Mouse (Mus musculus) layer of hippocampus, adult 2 months (tissue): ENCODE data around the gene Morn3. TPM values are rescaled to one million over a fixed set of nuclear protein-coding genes. Genes with fewer than 3 reads are reported as not detected.

Experiments
- DNase-seq, 2 experiments: peaks; one replicate each; pipeline ENCODE4 v3.0.0; 2022; ENCODE audit warnings: low spot score in 2 of 2
- H3K27ac ChIP-seq: fragments of 200-600 bp; 2 replicates; pipeline ENCODE4 v1.8.1; 2022
- H3K4me3 ChIP-seq: fragments of 200-600 bp; 2 replicates; pipeline ENCODE4 v1.8.1; 2022; ENCODE audit warnings: mild to moderate bottlenecking
- CTCF ChIP-seq: fragments of 200-600 bp; conservative IDR thresholded peaks from 2 replicates; pipeline ENCODE4 v1.8.1; 2022; ENCODE audit warnings: antibody characterized with exemption, mild to moderate bottlenecking, moderate library complexity
- total RNA-seq, 2 experiments: library from RNA; stranded (reverse); gene quantifications; 2 replicates each; pipeline ENCODE4 v1.2.3; 2021

Gene Morn3
- total RNA-seq, 2 experiments from 2014 or later, result not detected

DNA sequence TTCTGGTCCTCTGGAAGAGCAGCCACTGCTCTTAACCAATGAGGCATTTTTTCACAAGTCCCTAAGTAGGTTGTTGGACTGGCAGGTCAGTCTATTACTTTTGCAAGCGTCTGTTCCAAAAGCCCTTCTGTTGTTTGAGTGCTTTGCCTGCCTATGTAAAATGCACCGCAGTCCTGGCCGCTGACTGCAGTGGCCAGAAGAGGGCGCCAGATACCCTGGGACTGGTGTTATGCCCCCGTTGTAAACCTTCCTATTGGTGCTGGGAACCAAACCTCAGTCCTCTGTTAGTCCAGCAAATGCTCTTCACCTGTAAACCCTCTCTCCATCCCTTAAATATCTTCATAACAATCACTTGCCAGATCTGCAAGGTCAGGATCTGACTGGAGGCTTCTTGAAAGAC lies 4.9 kb upstream of the Morn3 start:
- no peak for DNase-seq
- peak; percentile 52 for TF ChIP-seq CTCF
- Histone ChIP-seq H3K4me3 (no peak overlapping the region), H3K27ac (no peak overlapping the region)

DNA sequence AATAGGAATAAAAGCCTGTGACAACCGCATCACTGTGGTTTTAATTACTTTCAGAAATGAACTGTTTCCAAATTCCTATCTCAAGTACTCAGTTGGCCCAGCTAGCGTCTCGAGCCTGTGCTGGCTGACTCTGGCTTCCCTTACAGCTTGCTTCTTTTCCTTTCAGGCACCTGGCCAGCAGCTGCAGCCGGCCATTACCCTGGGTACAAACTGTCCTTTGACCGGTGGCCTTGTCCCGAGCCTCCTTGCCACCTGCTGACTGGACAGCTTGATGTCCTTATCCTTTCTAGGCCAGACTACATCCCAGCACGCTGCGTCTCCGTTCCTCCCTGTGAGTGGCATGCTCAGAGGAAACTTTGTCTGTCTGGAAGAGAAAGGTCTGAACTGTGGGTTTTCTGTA lies 4.1 kb upstream of the Morn3 start:
- TF ChIP-seq CTCF, result no peak
- DNase-seq, result no peak
- H3K4me3 ChIP-seq, result no peak overlapping the region

DNA sequence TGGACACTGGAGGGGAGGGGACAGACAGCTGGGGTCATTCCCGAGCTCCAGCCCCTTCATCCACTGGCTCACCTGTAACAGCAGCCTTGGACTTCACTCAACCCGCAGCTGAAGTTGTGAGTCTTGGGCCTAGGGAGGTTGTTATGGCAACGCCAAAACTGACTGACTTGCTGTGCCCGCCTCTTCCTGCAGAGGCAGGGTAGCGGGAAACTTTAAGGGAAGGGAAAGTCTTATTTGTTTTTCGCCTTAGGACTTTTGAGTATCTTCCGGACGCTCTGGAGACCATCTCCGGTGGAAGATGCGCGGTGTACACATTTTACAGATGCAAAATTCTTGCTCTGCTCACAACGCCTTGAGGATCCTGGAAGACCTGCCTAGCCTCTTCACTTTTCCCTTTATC lies 2.5 kb upstream of the Morn3 start:
- Histone ChIP-seq H3K27ac (no peak overlapping the region), H3K4me3 (no peak overlapping the region)
- DNase-seq, result no peak
- peak; percentile 68 for TF ChIP-seq CTCF

More for the DNA sequence above, 4.1 kb upstream of the Morn3 start:
- H3K27ac ChIP-seq, result no peak overlapping the region

DNA sequence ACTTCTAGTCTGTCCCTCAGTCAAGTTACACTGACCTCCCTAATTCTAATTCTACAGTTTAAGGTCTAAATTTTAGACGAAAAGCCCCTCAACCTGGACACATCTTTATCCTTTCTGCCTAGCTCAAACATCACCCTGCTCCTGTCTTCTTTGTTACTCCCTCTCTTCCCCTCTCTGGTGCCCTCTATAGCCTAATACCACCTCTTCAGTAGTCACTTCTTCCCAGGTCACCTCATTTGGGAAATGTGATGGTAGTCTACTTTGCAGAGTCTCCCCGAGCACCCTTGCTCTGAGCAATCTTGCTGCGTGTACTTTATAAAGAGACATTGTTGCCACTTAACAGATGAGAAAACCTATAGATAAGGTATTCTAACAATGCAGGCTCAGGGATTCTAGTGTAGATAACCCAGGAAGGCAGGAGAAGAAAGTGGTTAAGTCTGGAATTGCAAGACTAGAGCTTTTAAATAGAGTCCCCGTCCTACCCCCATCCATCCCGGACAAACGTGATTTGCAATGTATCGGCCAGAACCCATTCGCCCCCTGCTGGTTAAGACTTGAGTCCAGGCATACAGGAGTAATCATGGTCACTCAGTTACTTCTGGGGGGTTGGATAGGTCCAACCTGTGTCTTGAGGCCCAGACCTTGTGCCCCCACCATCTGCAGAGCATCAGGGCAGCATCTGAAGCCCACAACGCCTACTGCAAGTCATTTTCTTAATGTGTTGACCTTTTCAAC lies 1.1 kb downstream of the Morn3 start:
- Histone ChIP-seq H3K27ac (no peak overlapping the region), H3K4me3 (no peak overlapping the region)
- peak in 1 of 2 experiments; percentile 59 for DNase-seq
- peak; percentile 83 for TF ChIP-seq CTCF

DNA sequence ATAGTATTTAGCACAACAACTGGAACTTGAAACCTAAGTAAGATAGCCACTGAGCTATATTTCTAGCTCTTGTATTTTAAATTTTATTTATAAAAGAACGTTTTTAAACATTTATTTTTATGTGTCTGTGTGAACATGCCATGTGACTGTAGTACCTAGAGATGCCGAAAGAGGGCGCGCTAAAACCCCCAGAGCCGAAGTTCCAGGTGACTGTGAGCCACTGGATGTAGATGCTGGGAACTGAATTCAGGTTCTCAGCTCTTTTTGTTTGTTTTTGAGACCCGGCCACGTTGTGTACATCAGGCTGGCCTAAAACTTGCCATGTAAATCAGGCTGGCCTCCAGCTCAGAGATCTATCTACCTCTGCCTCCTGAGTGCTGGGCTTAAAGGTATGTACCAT lies 3.0 kb downstream of the Morn3 start:
- no peak overlapping the region for H3K4me3 ChIP-seq
- no peak overlapping the region for H3K27ac ChIP-seq
- DNase-seq, result no peak
- peak; percentile 77 for TF ChIP-seq CTCF

DNA sequence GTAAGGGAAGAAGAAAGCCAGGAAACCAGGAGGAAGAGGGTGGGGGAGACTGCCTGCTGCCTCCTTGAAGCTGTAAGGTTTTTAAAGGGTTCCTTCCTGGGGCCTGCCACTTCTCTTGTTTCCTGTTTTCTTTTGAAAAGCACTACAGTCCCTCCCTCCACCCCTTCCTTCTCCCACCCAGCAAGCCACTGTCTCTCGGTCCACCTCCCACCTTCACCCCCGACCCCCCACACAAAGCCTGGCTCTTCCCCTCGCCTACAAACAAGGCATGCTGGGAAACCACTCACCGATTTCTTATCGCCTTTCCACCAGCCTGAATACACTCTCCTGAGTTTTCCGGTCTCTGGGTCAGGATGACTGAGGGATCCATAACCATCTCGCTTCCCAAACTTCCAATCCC lies 6.0 kb downstream of the Morn3 start:
- TF ChIP-seq CTCF, result no peak
- Histone ChIP-seq H3K27ac (no peak overlapping the region), H3K4me3 (no peak overlapping the region)
- no peak for DNase-seq

DNA sequence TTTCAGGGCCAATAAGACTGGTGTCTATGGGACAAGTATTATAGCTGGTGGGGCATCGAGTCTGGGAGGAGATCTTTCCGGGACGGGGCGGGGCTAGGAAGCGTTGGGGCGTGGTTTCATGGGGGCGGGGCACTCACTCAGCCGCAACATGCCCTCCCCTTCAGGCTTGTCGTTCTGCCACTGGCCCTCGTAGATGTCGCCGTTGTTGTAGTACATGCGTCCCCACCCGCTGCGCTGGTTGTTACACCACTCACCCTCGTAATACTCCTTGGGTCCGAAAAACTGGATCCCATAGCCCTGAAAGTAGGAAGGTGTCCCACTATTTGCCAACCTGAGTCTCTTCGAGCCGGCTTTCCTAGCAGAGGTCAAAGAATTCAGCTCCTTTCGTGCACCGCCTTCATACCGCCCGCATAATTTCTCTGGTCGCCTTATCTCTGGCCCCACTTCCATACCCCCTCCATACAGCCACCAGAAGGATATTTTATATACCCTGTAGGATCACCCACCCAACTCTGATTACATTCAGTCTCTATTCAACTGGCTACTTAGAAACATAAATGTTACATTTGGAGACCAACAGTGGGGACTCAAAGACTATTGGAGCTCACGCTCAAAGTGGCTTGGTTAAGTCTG lies 7.6 kb downstream of the Morn3 start:
- no peak for DNase-seq
- Histone ChIP-seq H3K27ac (no peak overlapping the region), H3K4me3 (peak overlapping the region; percentile 45)
- TF ChIP-seq CTCF, result no peak

DNA sequence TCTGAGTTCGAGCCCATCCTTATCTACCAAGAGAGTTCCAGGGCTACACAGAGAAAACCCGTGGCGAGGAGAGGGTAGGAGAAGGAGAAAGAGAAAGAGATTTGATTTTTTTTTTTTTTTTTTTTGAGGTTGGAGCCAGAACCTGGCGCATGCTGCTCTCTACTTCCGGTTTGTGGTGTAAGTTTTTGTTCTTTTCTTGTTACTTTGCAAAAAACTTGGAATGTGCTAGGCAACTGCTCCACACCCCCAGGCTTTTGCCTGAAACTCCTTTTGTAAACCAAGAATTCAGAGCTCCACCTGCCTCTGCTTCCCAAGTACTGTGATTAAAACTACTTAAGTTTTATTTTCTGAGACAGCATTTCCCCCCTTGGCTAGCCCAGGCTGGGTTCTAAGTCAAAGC lies 8.7 kb downstream of the Morn3 start:
- no peak overlapping the region for H3K4me3 ChIP-seq
- DNase-seq, result no peak
- no peak for TF ChIP-seq CTCF
- H3K27ac ChIP-seq, result no peak overlapping the region

DNA sequence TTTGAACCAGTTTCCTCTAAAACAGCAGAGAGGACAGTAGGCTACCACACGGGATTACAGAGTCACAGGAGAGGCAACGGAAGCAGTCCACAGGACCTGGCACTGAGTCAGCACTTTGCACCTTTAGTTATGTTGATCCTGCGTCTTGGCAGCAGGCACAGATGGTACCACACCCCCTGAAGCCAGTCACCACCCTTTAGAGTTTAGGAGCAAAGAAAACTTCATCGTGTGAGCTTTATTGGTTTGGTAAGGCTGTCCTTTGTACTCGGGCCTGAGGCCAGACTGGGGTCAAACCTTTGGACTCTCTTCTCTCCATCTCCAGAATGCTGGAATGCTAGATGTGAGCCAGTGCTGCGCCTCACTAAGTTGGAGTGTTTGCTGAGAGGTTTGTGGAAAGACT lies 11.3 kb downstream of the Morn3 start:
- no peak for TF ChIP-seq CTCF
- no peak overlapping the region for H3K4me3 ChIP-seq

DNA sequence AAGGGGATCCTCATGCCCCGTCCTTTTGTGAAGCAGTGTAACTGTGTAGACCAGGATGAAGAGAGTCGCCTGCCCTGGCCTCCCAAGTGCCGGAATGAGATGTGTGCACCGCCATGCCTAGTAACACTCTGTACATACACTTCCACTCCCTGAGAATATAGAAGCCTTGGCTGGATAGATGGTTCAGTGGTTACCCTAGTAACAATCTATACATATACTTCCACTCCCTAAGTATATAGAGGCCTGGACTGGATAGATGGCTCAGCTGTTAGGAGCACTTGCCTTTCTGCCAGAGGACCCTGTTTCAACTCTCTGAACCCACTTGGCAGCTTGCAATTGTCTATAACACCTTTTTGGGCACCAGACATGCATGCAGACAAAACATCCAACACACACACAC lies 11.7 kb downstream of the Morn3 start:
- TF ChIP-seq CTCF, result no peak
- no peak for DNase-seq
- Histone ChIP-seq H3K27ac (no peak overlapping the region), H3K4me3 (no peak overlapping the region)

More for the DNA sequence above, 11.3 kb downstream of the Morn3 start:
- no peak for DNase-seq
- H3K27ac ChIP-seq, result no peak overlapping the region

DNA sequence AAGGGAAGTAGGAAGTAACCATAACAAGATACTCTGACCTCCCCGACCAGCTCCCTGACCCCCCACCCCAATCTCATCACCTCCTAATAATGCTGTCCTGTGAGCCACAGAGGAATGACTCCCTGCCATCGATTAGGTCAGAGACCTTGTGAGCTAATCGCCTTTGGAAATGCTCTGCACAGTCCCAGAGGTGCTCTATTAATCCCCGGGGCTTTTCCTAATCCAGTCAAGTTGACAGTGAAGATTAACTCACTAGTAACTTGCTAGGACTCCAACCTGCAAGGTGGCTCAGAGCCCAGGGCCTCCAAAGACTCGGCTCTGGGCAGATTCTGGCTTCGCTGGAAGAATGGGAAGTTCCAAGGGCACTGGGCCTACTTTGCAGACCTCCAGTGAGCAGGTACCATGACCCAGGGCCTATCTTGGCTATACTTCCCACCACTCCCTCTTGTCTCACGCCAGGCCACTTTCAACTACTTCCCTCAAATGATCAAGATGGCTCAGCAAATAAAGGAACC lies 13.1 kb downstream of the Morn3 start:
- Histone ChIP-seq H3K27ac (no peak overlapping the region), H3K4me3 (no peak overlapping the region)
- no peak for DNase-seq
- no peak for TF ChIP-seq CTCF

DNA sequence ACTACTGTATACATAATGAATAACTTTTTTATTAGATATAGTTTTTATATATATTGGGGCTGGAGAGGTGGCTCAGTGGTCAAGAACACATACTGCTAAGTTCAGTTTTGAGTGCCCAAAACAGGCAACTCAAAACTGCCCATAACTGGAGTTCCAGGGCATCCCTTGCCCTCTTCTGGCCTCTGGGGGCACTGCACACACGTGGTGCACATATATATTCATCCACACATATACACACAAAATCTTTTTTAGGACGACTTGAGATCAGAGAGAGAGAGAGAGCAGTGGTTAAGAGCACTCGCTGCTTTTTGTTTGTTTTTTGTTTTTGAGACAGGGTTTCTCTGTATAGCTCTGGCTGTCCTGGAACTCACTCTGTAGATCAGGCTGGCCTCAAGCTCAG lies 15.5 kb downstream of the Morn3 start:
- TF ChIP-seq CTCF, result peak; percentile 28
- H3K27ac ChIP-seq, result no peak overlapping the region
- no peak for DNase-seq
- no peak overlapping the region for H3K4me3 ChIP-seq

DNA sequence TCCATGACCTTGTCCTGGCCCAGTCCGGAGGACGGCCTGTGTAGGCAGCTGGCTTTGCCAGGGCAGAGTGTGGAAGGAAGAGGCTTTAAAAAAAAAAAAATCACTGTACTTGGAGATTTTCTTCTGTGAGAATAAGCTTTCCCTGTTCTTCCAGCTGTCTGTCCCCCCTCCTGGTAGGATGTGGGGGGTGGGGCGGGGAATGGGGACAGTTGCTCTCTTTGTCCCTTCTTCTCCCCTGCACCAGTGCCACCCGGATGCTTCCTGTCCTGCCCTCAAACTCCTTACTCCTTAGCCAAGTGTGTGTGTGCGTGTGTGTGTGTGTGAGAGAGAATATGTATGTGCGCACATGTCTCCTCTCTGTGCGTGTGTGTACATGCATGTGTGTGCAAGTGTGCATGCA lies 17.1 kb downstream of the Morn3 start:
- TF ChIP-seq CTCF, result no peak
- no peak overlapping the region; the same call in 1 of the 2 replicates for H3K27ac ChIP-seq
- DNase-seq, result no peak
- H3K4me3 ChIP-seq, result no peak overlapping the region

DNA sequence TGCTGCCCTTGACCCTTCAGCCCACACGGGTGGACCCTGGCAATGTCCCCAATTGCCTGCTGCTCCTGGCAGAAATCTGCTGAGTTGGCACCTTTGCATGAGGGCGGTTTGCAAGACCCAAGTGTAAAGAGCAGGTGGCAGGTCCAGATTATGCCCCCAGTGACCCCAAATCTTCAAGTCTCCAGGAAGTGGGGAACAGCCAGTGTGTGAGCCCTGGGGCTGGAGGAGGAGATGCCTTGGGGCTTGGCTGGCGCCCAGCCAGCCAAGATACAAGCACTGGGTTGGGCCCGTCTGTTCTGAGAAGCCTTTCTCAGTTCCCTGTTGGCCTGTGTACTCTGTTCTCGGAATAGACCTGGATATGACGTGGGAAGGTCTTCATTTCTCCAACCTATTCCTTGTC lies 19.4 kb downstream of the Morn3 start:
- H3K27ac ChIP-seq, result no peak overlapping the region
- DNase-seq, result no peak
- H3K4me3 ChIP-seq, result no peak overlapping the region
- TF ChIP-seq CTCF, result no peak
